Mouse (Mus musculus) heart, adult 2 months (tissue): Measurements from ENCODE around the gene Fdx1l.

Experiments used
- CTCF ChIP-seq: fragments of 200-600 bp; IDR thresholded peaks from 2 replicates; pipeline ENCODE4 v1.8.1; 2022; ENCODE audit warnings: antibody characterized with exemption, mild to moderate bottlenecking, moderate library complexity
- EP300 ChIP-seq: fragments of 200-500 bp; IDR thresholded peaks from 2 replicates; pipeline ENCODE4 v1.6.1; 2011; ENCODE audit warnings: low read depth, low read length, control low read depth; ENCODE audit not compliant: insufficient read depth
- POLR2A ChIP-seq: fragments of 200-500 bp; IDR thresholded peaks from 2 replicates; pipeline ENCODE4 v1.6.1; 2011; ENCODE audit warnings: mild to moderate bottlenecking, low read depth, low read length, control low read depth; ENCODE audit not compliant: insufficient read depth

DNA sequence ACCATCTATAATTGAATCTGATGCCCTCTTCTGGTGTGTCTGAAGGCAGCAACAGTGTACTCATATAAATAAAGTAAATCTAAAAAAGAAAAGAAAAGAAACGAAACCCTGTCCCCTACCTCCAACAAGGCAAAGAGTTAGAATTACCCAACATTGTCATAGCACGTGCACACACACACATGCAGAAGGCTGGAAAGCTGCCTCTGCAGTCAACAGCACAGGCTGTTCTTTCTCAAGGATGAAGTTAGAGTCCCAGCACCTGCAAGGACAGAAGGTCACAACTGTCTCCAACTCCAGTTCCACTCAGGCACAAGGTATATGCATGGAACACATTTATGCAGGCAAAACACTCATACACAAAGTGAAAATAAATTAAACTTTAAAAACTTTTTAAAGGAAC, 28.7 kb upstream of the Fdx1l start:
- TF ChIP-seq POLR2A (no peak), EP300 (no peak), CTCF (no peak)
